Mouse (Mus musculus): Measurements from ENCODE around the gene Antxr2. TPM values are rescaled to one million over a fixed set of nuclear protein-coding genes. Genes with fewer than 3 reads are reported as not detected.

The Antxr2 gene
- polyA plus RNA-seq, 1 experiment from 2014 or later = 13.3 TPM

DNA sequence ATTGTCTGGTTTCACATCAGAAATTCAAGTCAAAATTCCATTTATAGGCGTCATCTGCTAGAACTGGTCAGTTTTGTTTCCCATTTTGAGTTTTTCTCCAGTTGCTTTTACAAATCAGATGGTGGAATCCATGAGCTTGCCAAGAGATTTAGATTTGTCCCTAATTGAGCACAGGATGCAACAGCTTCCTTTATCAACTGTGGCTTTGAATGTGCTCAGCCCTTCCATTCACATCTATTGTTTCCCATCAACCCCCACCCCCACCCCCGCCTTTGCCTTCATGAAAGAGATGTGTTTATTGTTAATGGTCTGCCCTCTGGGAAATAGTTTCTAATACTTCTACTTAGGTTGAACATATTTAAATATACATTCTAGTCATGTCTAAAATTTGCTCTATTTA lies 149.4 kb downstream of the Antxr2 start:
- Histone ChIP-seq H3K9me3 (replicated peaks) (no peaks in the 10 kb centered on the region), H3K27ac (replicated peaks) (no peak overlapping the region), H3K27me3 (ENCODE audit: low read depth, poor library complexity, severe bottlenecking) (no peaks in the 10 kb centered on the region), H3K4me3 (no peak overlapping the region), H3K36me3 (peaks cover 25% of the 10 kb centered on the region), H3K4me1 (peaks cover 7% of the 10 kb centered on the region; the same call in 1 of the 2 replicates)
- 70% methylated on average over 2 of the region's 2 CpGs for WGBS
- DNase-seq (ENCODE audit: low spot score) = no peak

DNA sequence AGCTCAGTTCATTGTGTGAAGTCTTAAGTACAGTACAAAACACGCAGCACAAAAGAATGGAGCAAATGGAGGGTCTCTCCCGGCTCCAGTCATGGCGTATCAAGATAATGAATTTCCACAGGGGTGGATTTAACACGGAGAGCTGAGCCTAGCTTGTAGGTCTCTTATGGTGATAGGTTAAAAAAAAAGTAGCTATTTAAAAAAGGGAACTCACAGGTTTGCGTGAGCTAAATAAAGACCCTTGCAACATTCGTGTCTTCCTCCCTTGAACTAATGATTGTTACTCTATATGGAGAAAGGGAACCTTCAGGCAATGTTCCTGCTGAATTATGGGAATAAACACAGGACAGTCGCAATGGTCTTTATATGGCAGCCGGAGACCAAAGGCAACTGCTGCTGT lies 150.7 kb downstream of the Antxr2 start:
- peaks cover 13% of the 10 kb centered on the region for H3K36me3 ChIP-seq
- peaks cover 7% of the 10 kb centered on the region; the same call in 1 of the 2 replicates for H3K4me1 ChIP-seq
- no peak overlapping the region for H3K27ac ChIP-seq (replicated peaks)
- H3K9me3 ChIP-seq (replicated peaks) = no peaks in the 10 kb centered on the region
- WGBS = 84% methylated on average over 8 of the region's 8 CpGs
- no peak for DNase-seq (ENCODE audit: low spot score)
- H3K27me3 ChIP-seq (ENCODE audit: low read depth, poor library complexity, severe bottlenecking) = no peaks in the 10 kb centered on the region
- H3K4me3 ChIP-seq = no peak overlapping the region

DNA sequence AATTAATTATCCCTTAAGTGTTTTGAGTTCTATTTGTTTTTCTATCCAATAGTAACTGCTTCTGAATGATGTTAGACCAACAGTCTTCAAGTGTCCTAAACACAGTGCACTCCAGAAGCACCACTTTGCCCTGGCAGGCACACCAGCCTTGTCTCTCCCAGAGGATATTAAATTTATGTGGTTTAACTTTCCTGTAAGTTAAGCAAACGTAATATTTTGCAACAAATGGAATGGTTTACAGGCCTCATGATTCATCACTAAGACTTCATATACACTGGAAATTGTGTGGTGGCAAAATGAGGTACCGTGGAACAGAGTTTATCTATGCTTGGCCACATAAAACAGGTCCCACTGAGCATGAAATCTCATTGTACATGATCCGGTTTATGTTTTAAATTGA lies 152.0 kb downstream of the Antxr2 start:
- H3K9me3 ChIP-seq (replicated peaks) = no peaks in the 10 kb centered on the region
- no peak for DNase-seq (ENCODE audit: low spot score)
- no peak overlapping the region for H3K4me3 ChIP-seq
- H3K4me1 ChIP-seq = peaks cover 7% of the 10 kb centered on the region; the same call in 1 of the 2 replicates
- 0 out of 2 replicates have a peak, but pooled peaks cover under 1% of the 10 kb centered on the region for H3K36me3 ChIP-seq
- H3K27me3 ChIP-seq (ENCODE audit: low read depth, poor library complexity, severe bottlenecking) = no peaks in the 10 kb centered on the region
- 80% methylated on average over 3 of the region's 3 CpGs for WGBS
- no peak overlapping the region for H3K27ac ChIP-seq (replicated peaks)

DNA sequence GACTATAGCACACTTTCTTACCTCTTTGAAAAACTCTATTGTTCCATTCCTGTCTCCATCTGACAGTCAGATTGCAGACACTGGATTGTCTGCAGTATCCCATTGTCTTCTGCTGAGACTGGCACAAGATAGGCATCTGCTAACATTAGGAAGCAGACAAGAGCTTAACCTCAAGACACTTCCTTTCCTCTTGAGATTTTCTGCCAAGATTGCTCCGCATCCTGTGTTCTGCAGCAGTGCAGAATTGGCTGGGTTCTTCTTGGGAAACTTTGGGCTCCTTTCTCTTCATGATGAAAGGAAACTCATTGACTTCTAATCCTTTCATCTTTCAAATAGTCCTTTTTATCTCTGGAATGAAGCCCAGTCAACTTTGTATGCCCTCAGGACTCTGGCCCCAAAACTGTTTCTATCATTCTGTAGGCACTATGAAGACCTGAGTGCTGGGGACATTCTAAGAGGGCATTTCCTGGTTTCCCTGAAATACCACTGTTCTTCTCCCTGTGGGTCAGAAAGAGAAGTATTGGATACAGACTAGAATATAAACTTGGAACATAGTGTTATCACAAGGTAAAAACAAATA lies 152.5 kb downstream of the Antxr2 start:
- Histone ChIP-seq H3K4me3 (no peak overlapping the region), H3K36me3 (no peaks in the 10 kb centered on the region), H3K9me3 (replicated peaks) (no peaks in the 10 kb centered on the region), H3K4me1 (peaks cover 7% of the 10 kb centered on the region; the same call in 1 of the 2 replicates), H3K27me3 (ENCODE audit: low read depth, poor library complexity, severe bottlenecking) (no peaks in the 10 kb centered on the region), H3K27ac (replicated peaks) (no peak overlapping the region)
- WGBS = 76% methylated on average over 1 of the region's 1 CpGs
- no peak for DNase-seq (ENCODE audit: low spot score)

DNA sequence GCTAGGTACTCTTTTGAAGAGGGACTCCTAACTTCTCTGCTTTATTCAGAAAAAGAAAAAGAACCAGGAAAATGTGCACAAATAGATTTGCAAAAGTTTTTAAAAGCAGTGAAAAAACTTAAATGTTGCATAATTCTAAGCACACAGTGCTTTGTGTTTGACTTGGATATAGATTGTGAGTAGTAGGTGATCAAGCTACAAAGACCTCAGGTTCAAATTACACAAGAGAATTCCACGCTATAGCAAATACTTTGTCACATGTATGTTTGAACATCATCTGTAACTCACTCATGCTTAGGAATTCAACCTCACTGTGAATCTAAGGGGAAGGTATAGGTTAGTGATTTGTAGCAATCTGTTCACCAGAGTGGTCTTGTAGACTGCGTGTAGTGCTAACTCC lies 153.9 kb downstream of the Antxr2 start:
- Histone ChIP-seq H3K4me1 (peaks cover 7% of the 10 kb centered on the region; the same call in 1 of the 2 replicates), H3K36me3 (no peaks in the 10 kb centered on the region), H3K9me3 (replicated peaks) (no peaks in the 10 kb centered on the region), H3K4me3 (no peak overlapping the region), H3K27me3 (ENCODE audit: low read depth, poor library complexity, severe bottlenecking) (no peaks in the 10 kb centered on the region), H3K27ac (replicated peaks) (no peak overlapping the region)
- DNase-seq (ENCODE audit: low spot score) = no peak
- 94% methylated on average over 2 of the region's 2 CpGs for WGBS

DNA sequence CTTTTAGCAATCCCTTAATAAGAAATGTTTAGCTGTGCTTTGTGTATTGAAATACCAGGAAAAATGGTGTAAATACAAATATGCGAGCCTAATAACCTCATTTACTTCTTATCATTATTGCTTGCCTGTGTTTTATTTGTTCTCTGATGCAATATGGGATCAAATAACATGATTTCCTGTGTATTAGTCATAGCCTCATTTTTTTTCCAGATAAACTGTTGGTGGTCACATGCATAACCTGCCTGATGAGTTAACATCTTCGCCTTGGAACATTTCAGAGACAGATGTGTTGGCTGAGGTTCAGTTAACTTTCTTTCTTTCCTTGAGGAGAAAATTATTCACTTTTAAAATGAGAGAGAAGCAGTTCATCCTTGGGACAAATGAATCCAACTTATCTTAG lies 162.9 kb downstream of the Antxr2 start:
- H3K27me3 ChIP-seq (ENCODE audit: low read depth, poor library complexity, severe bottlenecking) = no peaks in the 10 kb centered on the region
- no peaks in the 10 kb centered on the region for H3K36me3 ChIP-seq
- 87% methylated on average over 2 of the region's 2 CpGs for WGBS
- no peak overlapping the region for H3K4me3 ChIP-seq
- DNase-seq (ENCODE audit: low spot score) = no peak
- no peaks in the 10 kb centered on the region for H3K9me3 ChIP-seq (replicated peaks)
- no peaks in the 10 kb centered on the region for H3K4me1 ChIP-seq
- H3K27ac ChIP-seq (replicated peaks) = no peak overlapping the region

DNA sequence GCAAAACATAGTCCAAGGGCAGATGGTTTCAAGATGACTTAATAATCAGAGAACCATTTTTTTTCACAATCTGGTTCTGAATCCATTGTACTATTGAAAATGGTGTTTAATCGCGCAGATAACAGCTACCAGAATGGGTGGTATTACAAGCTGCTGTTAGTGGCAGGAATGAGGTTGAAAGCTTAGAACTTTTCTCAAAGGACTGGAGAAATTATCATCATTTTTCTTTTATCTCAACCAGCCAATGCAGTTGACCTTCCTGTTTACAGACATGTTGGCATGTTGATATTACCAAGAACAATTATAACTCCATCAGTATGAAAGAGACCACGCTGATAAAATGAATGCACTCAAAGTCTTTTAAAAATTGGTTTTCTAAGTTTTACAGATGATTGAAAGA lies 163.9 kb downstream of the Antxr2 start:
- H3K9me3 ChIP-seq (replicated peaks) = no peaks in the 10 kb centered on the region
- no peak for DNase-seq (ENCODE audit: low spot score)
- WGBS = 92% methylated on average over 3 of the region's 3 CpGs

DNA sequence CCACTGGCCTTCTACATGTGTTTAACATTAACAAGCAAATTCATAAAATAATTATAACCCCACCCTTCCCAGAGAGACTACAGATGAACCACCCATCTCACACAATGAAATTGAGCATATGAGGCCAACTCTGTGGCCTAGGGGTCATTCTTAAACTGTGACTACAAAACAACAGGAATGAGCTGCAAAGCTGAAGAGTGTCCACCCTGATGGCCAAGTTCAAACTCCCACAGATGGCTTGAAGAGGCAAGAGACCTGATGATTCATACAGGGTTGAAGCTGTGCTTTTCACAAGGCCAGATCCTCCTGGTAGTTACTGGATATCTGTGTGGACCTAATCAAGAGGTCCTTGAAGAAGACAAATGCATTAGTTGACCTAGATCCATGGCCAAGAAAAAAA lies 173.7 kb downstream of the Antxr2 start:
- H3K4me1 ChIP-seq = no peaks in the 10 kb centered on the region
- H3K27me3 ChIP-seq (ENCODE audit: low read depth, poor library complexity, severe bottlenecking) = no peaks in the 10 kb centered on the region
- H3K9me3 ChIP-seq (replicated peaks) = no peaks in the 10 kb centered on the region
- H3K4me3 ChIP-seq = no peak overlapping the region
- DNase-seq (ENCODE audit: low spot score) = no peak
- H3K36me3 ChIP-seq = no peaks in the 10 kb centered on the region
- H3K27ac ChIP-seq (replicated peaks) = no peak overlapping the region

More for the DNA sequence above, 163.9 kb downstream of the Antxr2 start:
- Histone ChIP-seq H3K27me3 (ENCODE audit: low read depth, poor library complexity, severe bottlenecking) (no peaks in the 10 kb centered on the region), H3K4me3 (no peak overlapping the region), H3K36me3 (no peaks in the 10 kb centered on the region), H3K27ac (replicated peaks) (no peak overlapping the region), H3K4me1 (no peaks in the 10 kb centered on the region)

DNA sequence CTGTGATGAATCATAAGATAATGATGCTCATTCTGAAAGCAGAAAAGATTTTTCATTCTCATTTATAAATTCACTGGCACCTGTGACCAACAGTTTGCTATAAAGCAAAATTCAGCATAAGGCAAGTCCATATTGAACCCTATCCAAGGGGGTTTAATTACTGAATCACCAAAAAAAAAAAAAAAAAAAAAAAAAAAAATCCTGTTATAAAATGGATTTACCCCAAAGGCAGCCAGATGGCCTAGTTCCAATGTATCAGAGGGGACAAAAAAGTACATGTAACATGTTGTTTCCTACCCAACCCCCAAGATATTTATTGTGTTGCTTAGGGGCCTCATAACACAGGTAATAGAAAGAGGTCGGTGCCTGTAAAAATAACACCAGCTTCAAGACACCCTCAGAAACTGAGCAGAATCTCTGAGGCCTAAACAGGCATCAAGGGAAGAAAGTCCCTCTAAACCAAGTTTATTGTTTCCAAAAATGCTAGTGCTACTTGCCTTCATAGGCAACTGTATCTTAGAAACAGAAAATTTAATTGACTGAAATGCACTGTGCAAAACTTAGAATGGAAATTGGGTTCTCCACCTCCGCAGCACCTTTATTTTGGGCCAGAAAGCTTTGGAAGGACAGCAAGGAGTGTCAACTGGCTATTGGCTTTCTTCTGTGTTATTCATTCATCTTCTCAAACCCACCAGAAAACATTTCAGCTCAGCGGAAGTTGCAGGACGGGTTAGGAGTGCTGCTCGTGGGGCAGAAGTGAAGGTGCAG lies 178.7 kb downstream of the Antxr2 start:
- Histone ChIP-seq H3K36me3 (no peaks in the 10 kb centered on the region), H3K4me1 (no peaks in the 10 kb centered on the region), H3K27ac (replicated peaks) (no peak overlapping the region), H3K9me3 (replicated peaks) (no peaks in the 10 kb centered on the region), H3K27me3 (ENCODE audit: low read depth, poor library complexity, severe bottlenecking) (no peaks in the 10 kb centered on the region), H3K4me3 (no peak overlapping the region)
- no peak for DNase-seq (ENCODE audit: low spot score)
- 90% methylated on average over 5 of the region's 5 CpGs for WGBS

DNA sequence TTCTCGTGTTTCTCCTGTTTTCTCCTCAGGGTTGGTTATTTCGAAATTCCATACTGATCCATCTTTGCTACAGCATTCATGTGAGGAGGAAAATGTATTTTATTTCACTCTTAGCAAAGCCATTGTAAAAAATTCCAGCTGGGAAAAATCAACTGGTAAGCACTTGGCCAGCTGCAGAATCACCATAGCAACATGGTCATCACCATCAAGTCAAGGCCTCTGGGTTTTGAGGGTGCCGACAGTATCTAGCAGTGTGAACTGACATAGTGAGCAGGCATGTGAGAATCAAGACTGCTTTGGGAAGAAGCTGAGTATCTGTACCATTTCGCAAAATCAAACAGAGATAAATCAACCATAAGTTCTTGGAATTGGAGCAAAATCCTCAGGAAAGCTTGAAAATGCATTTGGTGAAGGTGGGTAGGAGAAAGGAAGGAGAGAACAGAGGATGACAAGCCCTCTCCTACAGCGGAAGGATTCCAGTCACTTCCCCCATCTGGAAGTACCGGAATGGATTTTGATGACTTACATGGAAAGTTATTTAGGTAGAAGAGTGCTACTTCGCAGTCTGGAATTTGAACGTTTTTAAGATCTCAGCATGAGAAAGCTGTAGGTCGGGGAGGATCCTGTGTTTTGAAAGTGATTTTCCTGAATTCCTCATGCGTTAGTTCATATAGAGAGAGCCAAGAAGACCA lies 183.5 kb downstream of the Antxr2 start:
- Histone ChIP-seq H3K27me3 (ENCODE audit: low read depth, poor library complexity, severe bottlenecking) (no peaks in the 10 kb centered on the region), H3K27ac (replicated peaks) (no peak overlapping the region), H3K9me3 (replicated peaks) (no peaks in the 10 kb centered on the region), H3K4me1 (no peaks in the 10 kb centered on the region), H3K36me3 (no peaks in the 10 kb centered on the region), H3K4me3 (no peak overlapping the region)
- 89% methylated on average over 10 of the region's 10 CpGs for WGBS
- no peak for DNase-seq (ENCODE audit: low spot score)

DNA sequence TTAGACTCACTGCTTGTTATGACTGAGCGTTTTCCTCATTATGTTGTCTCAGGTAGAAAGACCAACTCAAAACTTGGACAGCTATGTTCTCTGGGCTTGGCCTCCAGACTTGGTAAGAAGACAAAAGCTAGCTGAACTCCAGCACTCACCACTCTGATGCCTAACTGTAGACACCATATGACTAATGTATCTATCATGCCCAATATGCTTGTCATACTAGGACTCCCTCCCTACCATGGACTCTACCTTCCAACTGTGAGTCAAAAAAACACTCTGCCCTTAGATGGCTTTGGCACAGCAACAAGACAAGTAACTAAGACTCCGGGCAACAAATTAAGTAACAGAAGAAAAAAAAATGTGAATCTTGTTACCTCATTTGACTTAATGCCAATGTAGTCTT lies 184.3 kb downstream of the Antxr2 start:
- H3K27ac ChIP-seq (replicated peaks) = no peak overlapping the region
- H3K9me3 ChIP-seq (replicated peaks) = no peaks in the 10 kb centered on the region
- H3K4me1 ChIP-seq = no peaks in the 10 kb centered on the region
- no peak overlapping the region for H3K4me3 ChIP-seq
- H3K36me3 ChIP-seq = no peaks in the 10 kb centered on the region
- no peaks in the 10 kb centered on the region for H3K27me3 ChIP-seq (ENCODE audit: low read depth, poor library complexity, severe bottlenecking)
- DNase-seq (ENCODE audit: low spot score) = no peak
- 89% methylated on average over 2 of the region's 2 CpGs for WGBS

DNA sequence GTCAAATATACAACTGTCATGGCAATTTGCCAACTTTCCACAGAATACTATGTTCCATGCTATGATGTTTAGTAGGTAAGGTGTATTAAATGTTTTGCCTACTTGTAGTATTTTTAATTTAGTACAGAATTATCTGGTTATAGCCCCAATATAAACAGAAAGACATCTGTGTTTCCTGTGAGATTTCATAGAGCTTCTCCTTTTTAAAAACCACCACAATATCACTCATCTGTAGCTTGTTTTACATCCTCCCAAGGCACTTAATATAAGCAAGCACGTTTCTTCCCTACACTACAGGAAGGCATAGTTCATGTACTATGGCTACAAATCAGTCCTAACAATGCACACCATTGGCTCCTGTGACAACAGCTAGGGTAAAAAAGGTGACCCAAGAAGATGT lies 188.8 kb downstream of the Antxr2 start:
- DNase-seq (ENCODE audit: low spot score) = no peak
- 92% methylated on average over 1 of the region's 1 CpGs for WGBS
- Histone ChIP-seq H3K4me3 (no peak overlapping the region), H3K9me3 (replicated peaks) (no peaks in the 10 kb centered on the region), H3K4me1 (no peaks in the 10 kb centered on the region), H3K36me3 (no peaks in the 10 kb centered on the region), H3K27ac (replicated peaks) (no peak overlapping the region), H3K27me3 (ENCODE audit: low read depth, poor library complexity, severe bottlenecking) (no peaks in the 10 kb centered on the region)

DNA sequence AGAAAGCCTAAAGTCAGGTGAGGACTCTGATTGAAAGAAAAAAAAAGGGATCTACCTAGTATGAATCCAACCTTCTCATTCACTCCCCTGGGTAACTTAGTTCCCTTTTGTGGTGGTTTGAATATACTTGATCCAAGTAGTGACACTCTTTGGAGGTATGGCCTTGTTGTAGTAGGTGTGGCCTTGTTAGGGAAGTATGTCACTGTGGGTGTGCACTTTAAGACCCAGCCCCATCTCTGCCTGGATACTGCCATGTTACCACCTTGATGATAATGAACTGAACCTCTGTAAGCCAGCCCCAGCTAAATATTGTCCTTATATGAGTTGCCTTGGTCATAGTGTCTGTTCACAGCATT lies 190.9 kb downstream of the Antxr2 start:
- Histone ChIP-seq H3K27ac (replicated peaks) (no peak overlapping the region), H3K4me1 (no peaks in the 10 kb centered on the region), H3K4me3 (no peak overlapping the region), H3K9me3 (replicated peaks) (no peaks in the 10 kb centered on the region), H3K36me3 (no peaks in the 10 kb centered on the region), H3K27me3 (ENCODE audit: low read depth, poor library complexity, severe bottlenecking) (no peaks in the 10 kb centered on the region)
- no peak for DNase-seq (ENCODE audit: low spot score)

All from midbrain, embryonic 10.5 days (tissue).